Mouse (Mus musculus): ENCODE measurements around the gene Ptms.

DNA sequence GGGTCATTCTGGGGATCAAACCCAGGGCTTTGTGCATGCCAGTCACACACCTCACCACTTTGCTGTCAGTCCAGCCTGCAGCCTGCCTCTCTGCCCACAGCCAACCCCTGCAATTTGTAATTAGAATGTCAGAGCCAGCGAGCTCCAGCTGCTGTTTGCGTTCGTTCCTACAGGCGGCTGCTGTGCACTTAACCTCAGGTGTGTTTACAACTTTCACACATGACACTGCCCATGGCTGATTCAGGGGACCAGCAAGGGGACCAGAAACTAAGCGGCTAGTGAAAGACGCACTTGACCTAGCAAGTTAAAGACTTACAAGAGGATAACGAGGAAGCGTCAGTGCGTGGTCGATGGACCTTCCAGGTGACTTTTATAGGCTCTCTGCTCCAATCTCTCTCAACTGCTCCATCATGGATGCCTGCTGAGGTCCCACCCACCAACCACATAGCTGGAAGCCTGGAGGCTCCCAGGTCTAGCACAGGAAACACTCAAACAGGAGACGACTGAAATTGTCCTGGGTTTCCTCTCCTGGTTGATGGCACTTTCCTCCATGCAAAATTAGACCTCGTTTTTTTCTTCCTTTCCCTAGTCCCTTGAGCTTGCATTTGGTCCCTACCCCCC lies 5.4 kb upstream of the Ptms start:
- TF ChIP-seq CTCF (IDR thresholded peaks at IDR 0.05; ENCODE audit: control insufficient read depth, insufficient read depth, low read length) (no peak), POLR2A (IDR thresholded peaks at IDR 0.05; ENCODE audit: borderline replicate concordance, control insufficient read depth, low read depth, low read length) (no peak)
